In genomic region chr11:117934168-117934567, GRCm38 (mm10) we compare ENCODE assay signal across 8 mouse cellular contexts. TPM values are rescaled to one million over a fixed set of nuclear protein-coding genes. Genes with fewer than 3 reads are reported as not detected.
DNase-seq lines count a peak whose midpoint lies in the region; ATAC-seq and TF ChIP-seq lines count a peak whose summit lies in the region.

No protein-coding gene starts in this region.

- intact Hi-C loops in left cerebral cortex, adult 2 months (cut with DNase I) = no loop called here

- no peak for TF ChIP-seq CTCF in hindbrain, postnatal 0 days (IDR thresholded peaks at IDR 0.05; ENCODE audit: low read depth)
- TF ChIP-seq CTCF in intestine, postnatal 0 days (IDR thresholded peaks at IDR 0.05; ENCODE audit: low read depth) = no peak
- TF ChIP-seq CTCF in left cerebral cortex, adult 2 months (IDR thresholded peaks at IDR 0.05) = no peak

- H3K4me1 ChIP-seq in hindbrain, embryonic 10.5 days (replicated peaks) = peaks cover 87% of the 10 kb centered on the region
- H3K4me1 ChIP-seq in hindbrain, postnatal 0 days (ENCODE audit: insufficient read depth, low read length) = peaks cover 21% of the 10 kb centered on the region
- peaks cover 32% of the 10 kb centered on the region for H3K4me1 ChIP-seq in intestine, postnatal 0 days (replicated peaks; ENCODE audit: control insufficient read depth, insufficient read depth, low read length)
- H3K4me1 ChIP-seq in midbrain, embryonic 15.5 days = peaks cover 26% of the 10 kb centered on the region

- H3K36me3 ChIP-seq in hindbrain, embryonic 10.5 days = no peaks in the 10 kb centered on the region
- H3K36me3 ChIP-seq in hindbrain, postnatal 0 days (ENCODE audit: insufficient read depth, low read length) = no peaks in the 10 kb centered on the region
- H3K36me3 ChIP-seq in intestine, postnatal 0 days (ENCODE audit: control insufficient read depth, insufficient read depth) = no peaks in the 10 kb centered on the region
- no peaks in the 10 kb centered on the region for H3K36me3 ChIP-seq in midbrain, embryonic 15.5 days (replicated peaks)

- no peak overlapping the region for H3K4me3 ChIP-seq in hindbrain, embryonic 10.5 days
- H3K4me3 ChIP-seq in hindbrain, postnatal 0 days (ENCODE audit: low read length) = no peak overlapping the region
- H3K4me3 ChIP-seq in intestine, postnatal 0 days (ENCODE audit: low read depth, low read length) = no peak overlapping the region
- no peak overlapping the region for H3K4me3 ChIP-seq in left cerebral cortex, adult 2 months
- no peak overlapping the region for H3K4me3 ChIP-seq in midbrain, embryonic 15.5 days

- H3K9ac ChIP-seq in hindbrain, postnatal 0 days (replicated peaks; ENCODE audit: low read length) = no peak overlapping the region
- H3K9ac ChIP-seq in intestine, postnatal 0 days (ENCODE audit: low read depth, low read length) = no peak overlapping the region
- no peak overlapping the region for H3K9ac ChIP-seq in midbrain, embryonic 15.5 days

- WGBS in hindbrain, embryonic 10.5 days = 32% methylated on average over 2 of the region's 2 CpGs
- WGBS in hindbrain, postnatal 0 days = 51% methylated on average over 2 of the region's 2 CpGs
- 24% methylated on average over 2 of the region's 2 CpGs for WGBS in intestine, postnatal 0 days
- 40% methylated on average over 2 of the region's 2 CpGs for WGBS in midbrain, embryonic 15.5 days

- no peak overlapping the region for H3K4me2 ChIP-seq in hindbrain, postnatal 0 days (ENCODE audit: low read depth, low read length)
- H3K4me2 ChIP-seq in intestine, postnatal 0 days (replicated peaks; ENCODE audit: low read depth) = no peak overlapping the region
- no peak overlapping the region for H3K4me2 ChIP-seq in midbrain, embryonic 15.5 days

- no peak for DNase-seq in hindbrain, embryonic 10.5 days (ENCODE audit: low spot score)
- no peak for DNase-seq in hindbrain, postnatal 0 days (ENCODE audit: low spot score)
- DNase-seq in retina, embryonic 14.5 days (ENCODE audit: low spot score) = peak; percentile 38
- DNase-seq in layer of hippocampus, postnatal 14 days (ENCODE audit: low spot score in 2 of 2) = no peak
- no peak for DNase-seq in left cerebral cortex, adult 2 months (ENCODE audit: extremely low spot score in 1 of 2, low spot score in 2 of 2)

- no peak for ATAC-seq in hindbrain, postnatal 0 days
- ATAC-seq in erythroblast, adult 5-6 weeks (replicated peaks; ENCODE audit: low FRiP score, poor library complexity, severe bottlenecking) = peak; percentile 48; the same call in 1 of the 2 replicates
- ATAC-seq in intestine, postnatal 0 days = peak; percentile 93
- no peak for ATAC-seq in midbrain, embryonic 15.5 days (replicated peaks)

- peaks cover 78% of the 10 kb centered on the region for H3K27me3 ChIP-seq in hindbrain, embryonic 10.5 days (ENCODE audit: insufficient read depth, poor library complexity, severe bottlenecking)
- no peaks in the 10 kb centered on the region for H3K27me3 ChIP-seq in hindbrain, postnatal 0 days (ENCODE audit: insufficient read depth, low read length)
- H3K27me3 ChIP-seq in intestine, postnatal 0 days (replicated peaks; ENCODE audit: control insufficient read depth, insufficient read depth, low read length) = no peaks in the 10 kb centered on the region
- peaks cover 23% of the 10 kb centered on the region; the same call in 1 of the 2 replicates for H3K27me3 ChIP-seq in midbrain, embryonic 15.5 days (replicated peaks)

- no peaks in the 10 kb centered on the region for H3K9me3 ChIP-seq in hindbrain, embryonic 10.5 days
- H3K9me3 ChIP-seq in hindbrain, postnatal 0 days (ENCODE audit: low read length) = no peaks in the 10 kb centered on the region
- H3K9me3 ChIP-seq in intestine, postnatal 0 days (ENCODE audit: control insufficient read depth) = no peaks in the 10 kb centered on the region
- H3K9me3 ChIP-seq in midbrain, embryonic 15.5 days = no peaks in the 10 kb centered on the region

- H3K27ac ChIP-seq in hindbrain, embryonic 10.5 days = peak overlapping the region; percentile 62
- H3K27ac ChIP-seq in hindbrain, postnatal 0 days = no peak overlapping the region
- H3K27ac ChIP-seq in intestine, postnatal 0 days (ENCODE audit: low read depth, low read length) = peak overlapping the region; percentile 57; the same call in 1 of the 2 replicates
- no peak overlapping the region for H3K27ac ChIP-seq in left cerebral cortex, adult 2 months
- no peak overlapping the region for H3K27ac ChIP-seq in midbrain, embryonic 15.5 days

RNA-seq across cellular contexts. Expression of gene Socs3, which starts 35.7 kb away (rescaled TPM):
- polyA plus RNA-seq in hindbrain, embryonic 10.5 days (2016; fragmentation: Nextera tagmentation; extraction: Ambion mirVana) = 12.5 and 14.2 TPM in 2 replicates
- 12.3 and 12.4 TPM in 2 replicates for total RNA-seq in hindbrain, postnatal 0 days (2014; rRNA removed)
- 6.0 and 7.0 TPM in 2 replicates for polyA plus RNA-seq in hindbrain, postnatal 0 days (2015; fragmentation: Nextera tagmentation; extraction: Ambion mirVana)
- total RNA-seq in erythroblast, adult 5-6 weeks (2015; ENCODE audit: low replicate concordance) = 0.19 and 0.42 TPM in 2 replicates
- total RNA-seq in erythroblast, adult 5-6 weeks (2017; ENCODE audit: low replicate concordance) = 1.3 and 1.5 TPM in 2 replicates
- polyA plus RNA-seq in intestine, postnatal 0 days (2015; fragmentation: Nextera tagmentation; extraction: Ambion mirVana) = 15.7 and 15.9 TPM in 2 replicates
- total RNA-seq in layer of hippocampus, postnatal 14 days (2021) = 1 to 10 TPM; 2.1 to 3.2 TPM
- total RNA-seq in left cerebral cortex, adult 2 months (2021) = 1 to 10 TPM; 4.4 to 6.1 TPM
- polyA plus RNA-seq in midbrain, embryonic 15.5 days (2015; fragmentation: Nextera tagmentation; extraction: Ambion mirVana) = 8.7 and 8.9 TPM in 2 replicates

RNA-seq across cellular contexts. Expression of gene Pgs1, which starts 51.9 kb away (rescaled TPM):
- polyA plus RNA-seq in hindbrain, embryonic 10.5 days (2016; fragmentation: Nextera tagmentation; extraction: Ambion mirVana) = 46.2 and 51.9 TPM in 2 replicates
- 72.7 and 85.0 TPM in 2 replicates for total RNA-seq in hindbrain, postnatal 0 days (2014; rRNA removed)
- 57.2 and 58.3 TPM in 2 replicates for polyA plus RNA-seq in hindbrain, postnatal 0 days (2015; fragmentation: Nextera tagmentation; extraction: Ambion mirVana)
- 9.2 and 14.6 TPM in 2 replicates for total RNA-seq in erythroblast, adult 5-6 weeks (2015; ENCODE audit: low replicate concordance)
- 20.8 and 32.9 TPM in 2 replicates for total RNA-seq in erythroblast, adult 5-6 weeks (2017; ENCODE audit: low replicate concordance)
- polyA plus RNA-seq in intestine, postnatal 0 days (2015; fragmentation: Nextera tagmentation; extraction: Ambion mirVana) = 23.1 and 24.0 TPM in 2 replicates
- 10 to 100 TPM; 65.4 to 66.9 TPM for total RNA-seq in layer of hippocampus, postnatal 14 days (2021)
- 10 to 100 TPM; 83.3 to 85.5 TPM for total RNA-seq in left cerebral cortex, adult 2 months (2021)
- 62.5 and 63.5 TPM in 2 replicates for polyA plus RNA-seq in midbrain, embryonic 15.5 days (2015; fragmentation: Nextera tagmentation; extraction: Ambion mirVana)

Comparison
In these comparisons a context has a peak if more than half of its experiments do, and no peak if none do; other contexts are left out.
1. H3K27ac ChIP-seq: peak in hindbrain, embryonic 10.5 days (single experiment) and intestine, postnatal 0 days (single experiment); none in hindbrain, postnatal 0 days (single experiment), left cerebral cortex, adult 2 months (single experiment) and midbrain, embryonic 15.5 days (single experiment).
2. ATAC-seq: peak in erythroblast, adult 5-6 weeks (single experiment) and intestine, postnatal 0 days (single experiment); none in hindbrain, postnatal 0 days (single experiment) and midbrain, embryonic 15.5 days (single experiment).